Mouse (Mus musculus) c-Kit-negative CD71-positive TER-119-positive erythroid progenitor cells, embryonic 14.5 days (primary cell): ENCODE results near the gene Gal.

Experiments
- DNase-seq: peaks from one replicate; pipeline ENCODE4 v3.0.0-alpha.2; 2013; ENCODE audit warnings: low read depth, low spot score

Gal gene

DNA sequence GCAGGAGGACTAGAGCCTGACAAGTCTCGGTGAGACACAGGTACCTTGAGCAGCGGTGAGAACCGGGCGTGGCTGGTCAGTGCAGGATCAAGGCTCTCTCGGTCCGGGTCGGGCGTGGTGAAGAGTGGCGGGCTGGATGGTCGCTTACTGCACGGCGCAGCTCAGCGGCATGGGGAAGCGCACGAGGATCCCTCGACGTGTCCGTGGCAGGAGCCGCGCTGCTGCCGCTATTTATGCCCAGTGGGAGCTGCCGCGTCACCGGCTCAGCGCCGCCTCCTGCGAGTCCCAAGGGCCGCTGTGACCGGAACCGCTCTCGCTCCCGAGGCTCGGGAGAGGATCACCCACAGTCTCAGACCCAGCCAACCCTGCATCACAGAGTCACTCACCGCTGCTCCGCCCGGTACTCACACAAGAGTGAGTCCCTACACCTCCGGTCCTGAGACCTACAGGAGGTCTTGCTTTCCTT lies at the start of gene Gal:
Gene Gal (minus strand): TSS at position 277 of the 466 bp plus-strand sequence.
- no peak for DNase-seq

DNA sequence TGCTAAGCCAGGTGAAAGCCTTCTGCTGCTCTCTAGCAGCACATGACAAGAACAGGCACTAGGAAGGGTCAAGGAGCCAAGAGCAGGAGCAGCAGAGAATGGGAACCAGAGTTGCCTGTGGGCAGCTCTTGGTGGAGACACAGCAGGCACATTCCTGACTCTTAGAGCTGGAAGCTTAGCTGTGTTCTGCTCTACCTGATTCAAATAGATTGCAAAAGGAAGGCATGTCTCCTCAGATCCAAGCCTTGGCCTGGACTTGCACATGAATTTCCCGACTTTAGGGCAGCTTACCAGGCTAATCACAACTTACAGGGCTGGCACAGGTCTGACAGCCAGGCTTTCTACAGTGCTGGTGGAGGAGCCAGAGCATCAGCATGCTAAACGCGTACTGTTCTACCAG lies 45.6 kb upstream of the Gal start:
- DNase-seq, result no peak

DNA sequence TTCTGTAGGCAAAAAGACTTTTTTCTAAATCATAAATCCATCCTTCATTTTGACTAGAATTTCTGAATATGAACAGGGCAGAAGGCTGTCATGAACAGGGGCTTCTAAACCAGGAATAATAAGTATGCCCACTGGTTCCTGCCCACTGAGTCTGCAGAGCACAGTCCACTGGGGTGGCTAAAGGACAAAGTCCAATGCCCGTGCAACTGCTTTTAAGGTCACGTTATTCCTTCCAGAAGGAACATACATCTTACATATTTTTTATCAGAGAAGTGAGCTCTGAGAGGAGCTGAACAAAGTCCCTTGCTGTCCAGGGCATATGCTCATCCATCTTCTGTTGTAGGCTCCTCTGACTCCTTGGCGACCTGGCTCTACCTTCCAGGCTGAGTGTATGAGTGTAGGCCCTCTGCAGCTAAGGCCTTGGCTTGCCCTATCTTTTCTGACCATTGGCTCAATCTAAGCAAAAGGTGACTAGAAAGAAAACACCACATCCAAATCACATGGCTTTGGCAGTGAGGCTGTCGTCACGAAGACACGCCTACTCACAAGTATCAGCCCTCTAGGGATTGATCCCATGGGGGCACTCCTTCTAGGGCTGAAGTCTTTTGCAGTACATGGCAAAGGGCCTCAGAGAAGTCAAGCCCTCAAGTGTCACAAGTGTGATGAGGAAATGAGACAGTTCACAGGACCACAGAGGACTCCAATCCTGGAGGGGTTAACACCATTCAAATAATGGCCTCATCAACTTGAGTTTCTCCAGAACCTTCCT lies 44.2 kb upstream of the Gal start:
- no peak for DNase-seq

DNA sequence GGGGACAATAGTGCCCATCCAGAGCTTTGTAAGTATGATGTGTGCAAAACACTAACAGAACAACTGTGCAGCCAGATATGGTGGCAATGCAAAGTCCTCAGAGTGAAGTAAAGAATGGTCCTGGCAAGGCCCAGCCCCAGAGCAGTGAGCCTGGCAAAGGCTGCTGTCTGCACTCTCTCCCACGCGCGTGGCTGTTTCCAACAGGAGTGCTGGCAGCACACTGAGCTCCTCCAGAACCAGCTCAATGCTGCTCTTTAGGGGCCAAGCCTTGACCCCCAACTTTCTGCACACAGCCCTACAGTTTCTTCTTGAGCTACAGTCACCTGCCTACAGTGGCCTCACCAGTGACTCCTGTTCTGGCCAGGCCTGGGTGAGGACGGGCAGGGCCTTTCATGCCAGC lies 43.4 kb upstream of the Gal start:
- no peak for DNase-seq

DNA sequence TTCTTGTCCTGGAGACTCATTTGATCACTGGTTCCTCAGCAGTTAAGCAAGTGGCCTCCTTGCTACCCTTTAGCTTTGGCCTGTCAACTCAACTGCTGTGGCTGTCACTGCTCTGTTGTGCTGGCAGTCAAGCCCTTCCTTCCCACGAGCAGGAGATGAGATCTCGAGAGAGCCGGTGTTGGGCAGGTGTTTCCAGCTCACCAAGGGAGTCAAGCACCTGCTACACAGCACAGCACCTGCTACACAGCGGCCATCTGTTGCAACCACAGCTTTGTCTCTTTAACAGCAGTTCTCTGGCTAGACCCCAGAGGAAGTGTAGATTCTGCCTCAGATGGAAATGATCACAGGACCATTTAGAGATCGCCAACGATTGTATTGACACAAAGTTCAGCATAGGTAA lies 37.3 kb upstream of the Gal start:
- DNase-seq, result no peak

- DNase-seq, result peak; percentile 28
Observed at GRCm38 (mm10) chr19:3451170-3451569, 36.8 kb upstream of the Gal start.

DNA sequence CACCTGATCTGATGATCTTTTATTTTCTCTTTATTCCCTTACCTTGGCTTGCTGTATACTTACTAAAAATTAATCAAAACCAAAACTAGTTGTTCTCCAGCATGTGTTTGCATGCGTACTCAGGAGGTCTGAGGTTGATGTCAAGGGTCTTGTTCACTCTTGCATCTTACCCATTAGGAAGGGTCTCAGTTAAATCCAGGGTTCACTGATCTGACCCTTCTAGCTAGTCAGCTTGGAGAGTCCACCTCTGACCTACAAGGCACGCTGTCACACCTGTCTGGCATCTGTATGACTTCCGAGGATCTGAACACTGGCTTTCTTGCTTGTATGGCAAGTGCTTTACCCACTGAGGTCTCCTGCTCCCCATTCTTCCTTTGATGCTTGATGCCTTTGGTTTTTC lies 36.4 kb upstream of the Gal start:
- DNase-seq, result no peak

DNA sequence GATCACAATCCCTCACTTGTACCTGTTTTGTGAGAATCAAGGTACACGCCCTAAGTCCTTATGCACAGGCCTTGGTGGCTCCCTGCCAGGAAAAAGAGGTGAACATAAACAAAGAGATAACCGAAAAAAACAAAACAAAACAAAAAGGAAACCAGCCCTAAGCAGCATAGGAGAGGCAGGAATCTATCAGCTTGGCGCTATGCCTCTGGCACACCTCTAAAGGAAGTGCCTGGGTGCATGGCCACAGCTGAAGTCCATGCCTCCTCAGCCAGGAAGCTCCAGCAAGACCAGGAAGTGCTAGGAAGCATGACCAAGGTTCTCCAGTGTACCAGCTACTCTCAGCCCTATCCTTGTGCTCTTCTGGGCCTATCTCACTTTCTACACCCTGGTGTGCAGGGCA lies 34.9 kb upstream of the Gal start:
- DNase-seq, result no peak

- DNase-seq, result no peak
Observed at GRCm38 (mm10) chr19:3447348-3447747, 33.0 kb upstream of the Gal start.

- DNase-seq, result no peak
Observed at GRCm38 (mm10) chr19:3441092-3441491, 26.7 kb upstream of the Gal start.

GRCm38 (mm10) chr19:3440667-3441066 lies 26.3 kb upstream of the Gal start:
- no peak for DNase-seq

DNA sequence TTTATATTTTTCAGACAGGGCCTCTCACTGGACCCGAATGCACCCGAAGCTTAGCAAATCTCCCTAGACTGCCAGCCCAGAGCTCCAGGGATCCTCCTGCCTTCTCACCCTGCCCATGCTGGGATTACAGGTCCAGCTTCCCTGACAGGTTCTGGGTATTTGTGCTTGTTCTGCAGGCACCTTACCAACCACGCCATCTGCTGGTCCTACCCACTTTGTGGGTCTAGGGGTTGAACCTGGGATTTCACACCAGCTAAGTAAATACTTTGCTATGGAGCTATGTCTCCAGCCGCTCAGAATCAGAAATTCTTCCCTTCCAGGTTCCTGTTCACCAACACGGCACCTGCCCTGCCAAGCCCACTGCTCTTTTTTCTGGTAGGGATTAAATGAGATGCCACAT lies 23.6 kb upstream of the Gal start:
- no peak for DNase-seq

DNA sequence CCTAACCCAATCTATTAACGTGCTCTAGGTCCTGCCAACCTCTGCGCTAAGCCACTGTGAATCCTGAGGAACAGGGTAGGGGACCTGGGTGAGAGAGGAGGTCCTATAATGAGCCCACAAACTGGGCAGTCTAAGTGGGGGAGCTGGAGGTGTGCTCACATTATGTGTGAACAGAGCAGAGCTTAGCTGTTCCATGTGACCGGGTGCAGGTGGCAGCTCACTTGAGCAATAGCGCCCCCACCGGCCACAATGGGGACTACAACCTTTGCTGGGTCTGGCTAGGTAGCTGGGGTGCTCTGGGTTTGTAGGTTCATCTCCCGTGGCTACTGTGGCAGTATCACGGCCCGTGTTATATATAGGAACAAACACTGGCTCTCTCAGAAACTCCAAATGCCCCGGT lies 22.5 kb upstream of the Gal start:
- peak; percentile 9 for DNase-seq

GRCm38 (mm10) chr19:3435824-3436223 lies 21.5 kb upstream of the Gal start:
- no peak for DNase-seq

GRCm38 (mm10) chr19:3434641-3435040 lies 20.3 kb upstream of the Gal start:
- DNase-seq, result no peak

- DNase-seq, result no peak
Observed at GRCm38 (mm10) chr19:3434124-3434523, 19.8 kb upstream of the Gal start.

DNA sequence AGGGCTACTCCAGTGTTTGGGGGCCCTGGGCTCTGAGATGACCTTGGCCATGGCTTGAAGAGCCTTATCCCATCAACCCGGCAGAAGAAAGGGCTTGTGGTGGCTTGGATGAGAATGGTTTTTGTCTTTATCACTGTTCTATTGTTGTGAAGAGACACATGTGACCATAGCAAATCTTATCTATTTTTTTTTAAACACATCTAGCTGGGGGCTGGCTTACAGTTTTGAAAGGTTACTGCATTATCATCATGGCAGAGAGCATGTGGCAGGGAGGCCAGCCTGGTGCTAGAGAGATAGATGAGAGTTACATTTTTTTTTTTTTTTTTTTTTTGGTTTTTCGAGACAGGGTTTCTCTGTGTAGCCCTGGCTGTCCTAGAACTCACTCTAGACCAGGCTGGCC lies 17.6 kb upstream of the Gal start:
- no peak for DNase-seq

DNA sequence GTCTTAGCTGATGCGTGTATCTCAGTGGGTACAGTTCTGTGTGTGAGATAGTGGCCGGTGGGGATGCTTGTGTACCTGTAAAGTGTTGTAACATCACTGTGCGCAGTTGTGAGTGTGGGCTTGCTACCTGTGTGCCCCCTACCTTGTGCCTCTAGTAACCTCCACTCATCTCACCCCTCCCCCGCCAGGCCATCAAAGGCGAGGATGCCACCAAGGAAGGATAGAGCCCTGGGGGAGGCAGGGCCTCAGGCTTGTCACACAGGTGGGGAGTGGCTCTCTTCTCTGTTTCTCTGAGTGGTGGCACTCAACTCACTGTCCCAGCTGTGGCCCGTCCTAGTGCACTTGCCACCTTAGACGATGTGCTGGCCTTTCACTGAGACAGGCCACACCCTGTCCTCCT lies 16.7 kb upstream of the Gal start:
- DNase-seq, result no peak

DNA sequence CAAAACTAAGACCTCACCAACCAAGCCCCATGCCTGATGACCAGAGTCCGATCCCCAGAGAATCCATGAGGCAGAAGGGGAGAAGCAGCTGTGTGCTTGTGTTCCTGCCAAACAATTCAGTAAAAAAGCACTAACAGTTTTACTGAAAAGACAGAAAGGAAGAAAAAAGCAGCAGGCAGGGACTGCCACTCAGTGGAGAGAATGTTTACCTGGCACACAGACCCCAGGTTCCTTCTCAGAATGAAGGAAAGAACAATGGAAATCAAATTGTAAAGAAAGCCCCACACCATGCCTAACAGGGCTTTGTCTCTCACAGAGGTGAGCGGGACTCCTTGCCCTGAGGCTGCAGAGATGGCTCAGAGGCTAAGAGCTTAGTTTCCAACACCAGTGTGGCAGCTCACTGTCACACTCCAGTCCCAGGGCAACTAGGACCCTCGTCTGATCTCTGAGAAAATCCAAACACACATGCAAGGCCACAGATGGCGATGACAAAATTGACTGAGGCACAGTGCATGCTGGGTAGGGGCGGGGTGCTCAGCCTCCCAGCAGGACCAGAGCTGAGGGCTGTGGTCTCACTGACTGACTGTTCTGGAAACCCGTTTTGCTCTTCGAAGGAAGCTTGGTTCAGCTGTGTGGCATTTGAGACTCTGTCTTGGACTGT lies 14.9 kb upstream of the Gal start:
- DNase-seq, result no peak

DNA sequence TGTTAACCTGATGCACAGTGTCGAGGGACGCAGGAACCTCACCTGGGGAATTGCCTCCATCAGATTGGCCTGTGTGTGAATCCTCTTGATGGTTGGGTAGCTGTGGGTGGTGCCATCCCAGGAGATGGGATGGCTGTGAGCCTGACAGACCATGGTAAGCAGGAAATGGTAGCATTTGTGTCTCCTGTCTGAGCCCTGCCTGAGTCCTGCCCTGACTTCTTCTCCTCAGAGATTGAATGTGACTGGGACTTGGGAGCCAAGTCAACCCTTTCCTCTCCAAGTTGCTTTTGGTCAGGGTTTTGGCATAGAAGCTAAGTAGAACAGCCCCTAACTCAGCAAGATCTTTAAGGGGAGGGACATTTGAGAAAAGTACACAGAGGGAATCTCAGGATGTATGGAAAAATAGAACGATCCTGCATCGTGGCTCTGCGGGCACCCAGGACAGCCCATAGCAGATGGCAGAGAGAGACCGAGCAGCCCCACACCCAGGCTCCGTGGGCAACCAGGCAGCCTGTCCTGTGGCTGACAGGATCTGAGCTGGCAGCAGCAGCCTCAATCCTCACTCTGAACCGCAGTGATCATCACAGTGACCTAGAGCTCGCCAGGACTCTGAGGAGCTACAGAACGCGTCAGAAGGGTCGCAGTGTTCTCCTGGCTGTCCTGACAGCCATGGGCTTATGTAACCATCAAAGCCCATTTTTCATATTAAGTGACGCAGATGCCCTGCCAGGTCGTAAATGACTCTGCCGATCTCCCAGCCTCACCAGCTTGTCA lies 13.9 kb upstream of the Gal start:
- no peak for DNase-seq

- DNase-seq, result no peak
Observed at GRCm38 (mm10) chr19:3424214-3424613, 9.9 kb upstream of the Gal start.

GRCm38 (mm10) chr19:3422981-3423380 lies 8.6 kb upstream of the Gal start:
- DNase-seq, result no peak

DNA sequence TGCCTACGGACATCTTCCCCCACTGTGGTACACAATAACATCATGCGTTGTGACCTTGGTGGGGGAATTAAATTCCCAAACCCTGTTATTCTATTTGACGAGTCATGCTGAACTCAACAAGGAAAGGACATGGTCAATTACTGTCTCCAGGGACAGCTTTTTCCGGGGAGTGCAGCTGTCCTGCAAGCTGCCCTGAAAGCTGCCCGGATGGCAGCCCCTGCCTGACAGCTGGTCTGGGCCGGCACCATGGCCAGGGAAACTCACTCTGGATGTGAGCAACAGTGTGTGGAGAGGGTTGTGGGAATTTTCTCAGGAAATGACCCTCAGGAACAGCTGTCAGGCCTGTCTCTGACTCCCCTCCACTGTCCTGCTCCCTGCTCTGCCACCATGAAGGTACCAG lies 8.1 kb upstream of the Gal start:
- no peak for DNase-seq
